Mouse (Mus musculus) midbrain, embryonic 15.5 days (tissue): ENCODE results near the gene Ldlr. TPM values are rescaled to one million over a fixed set of nuclear protein-coding genes. Genes with fewer than 3 reads are reported as not detected.

Source experiments
- ATAC-seq: fragments of 200-750 bp; cut with Nextera tagmentation; replicated peaks from 2 replicates; pipeline ENCODE4 v1.8.0; 2017; ENCODE audit warnings: moderate TSS enrichment
- H3K27ac ChIP-seq: fragments of 300-500 bp; sonication (generic); 2 replicates; pipeline ENCODE4 v1.5.1; 2015; ENCODE audit warnings: mild to moderate bottlenecking, inconsistent platforms
- H3K27me3 ChIP-seq: fragments of 300-500 bp; sonication (generic); replicated peaks from 2 replicates; pipeline ENCODE4 v1.6.1; 2015; ENCODE audit warnings: inconsistent platforms
- H3K36me3 ChIP-seq: fragments of 300-500 bp; sonication (generic); replicated peaks from 2 replicates; pipeline ENCODE4 v1.6.1; 2015; ENCODE audit warnings: inconsistent platforms
- H3K4me1 ChIP-seq: fragments of 300-500 bp; sonication (generic); 2 replicates; pipeline ENCODE4 v1.6.1; 2015; ENCODE audit warnings: inconsistent platforms
- H3K4me2 ChIP-seq: fragments of 300-500 bp; sonication (generic); 2 replicates; pipeline ENCODE4 v1.6.1; 2015; ENCODE audit warnings: inconsistent platforms, mild to moderate bottlenecking, moderate library complexity
- H3K4me3 ChIP-seq: fragments of 300-500 bp; sonication (generic); 2 replicates; pipeline ENCODE4 v1.5.1; 2015; ENCODE audit warnings: mild to moderate bottlenecking, inconsistent platforms
- H3K9ac ChIP-seq: fragments of 300-500 bp; sonication (generic); 2 replicates; pipeline ENCODE4 v1.6.1; 2015; ENCODE audit warnings: mild to moderate bottlenecking, inconsistent platforms
- H3K9me3 ChIP-seq: fragments of 300-500 bp; sonication (generic); 2 replicates; pipeline ENCODE4 v1.6.1; 2016; ENCODE audit warnings: inconsistent platforms
- WGBS: fragments of 180-500 bp; shearing (Covaris S2); methylation state at CpG from one replicate; pipeline ENCODE4 v1.1.7; 2015; ENCODE audit warnings: mixed read lengths; 5-methylcytosine and 5-hydroxymethylcytosine counted together
- polyA plus RNA-seq: library from polyadenylated mRNA; unstranded; fragments of >200 nt; fragmentation: Nextera tagmentation; extraction: Ambion mirVana; gene quantifications from 2 replicates; pipeline ENCODE4 v1.2.1, GENCODE M21; 2015

The Ldlr gene
- polyA plus RNA-seq, 1 experiment from 2014 or later = 15.9 TPM

DNA sequence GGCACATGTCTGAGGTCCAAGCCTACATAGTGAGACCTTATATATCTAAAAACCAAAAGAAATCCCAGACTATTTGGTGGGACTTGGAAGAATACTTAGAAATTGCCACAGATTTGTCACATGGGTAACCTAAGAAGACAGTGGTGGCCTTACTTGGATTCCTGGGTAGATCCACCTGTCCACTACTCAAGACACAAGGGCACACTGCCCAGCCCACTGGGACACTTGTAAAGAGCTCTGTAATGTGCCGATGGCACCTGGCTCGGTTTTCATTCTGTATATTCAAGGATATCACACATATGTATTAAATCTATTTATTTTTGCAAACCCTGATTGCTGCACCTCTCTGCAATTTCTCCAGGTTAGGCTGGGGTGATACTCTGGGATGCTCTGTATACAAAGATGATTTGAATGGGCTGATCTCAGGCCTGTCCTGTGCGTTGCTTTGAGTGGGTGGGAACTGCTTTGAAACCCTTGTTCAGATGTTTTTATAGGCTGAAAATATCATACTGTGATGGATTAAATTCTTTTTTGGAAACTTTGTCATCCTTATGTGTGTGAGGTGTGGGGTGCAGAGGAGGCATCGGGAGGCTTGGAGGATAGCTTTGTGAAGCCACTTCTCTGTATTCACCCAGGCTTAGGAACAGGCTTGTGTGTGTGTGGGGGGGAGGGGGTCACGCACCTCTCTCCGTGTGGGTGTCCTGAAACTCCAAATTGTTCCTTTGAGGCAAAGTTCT is 26.3 kb downstream of the Ldlr start:
- Histone ChIP-seq H3K27ac (no peak overlapping the region), H3K4me2 (no peak overlapping the region), H3K9ac (no peak overlapping the region), H3K27me3 (no peaks in the 10 kb centered on the region), H3K4me1 (no peaks in the 10 kb centered on the region), H3K9me3 (no peaks in the 10 kb centered on the region), H3K4me3 (no peak overlapping the region), H3K36me3 (peaks cover 19% of the 10 kb centered on the region)
- no peak for ATAC-seq
- 87% methylated on average over 6 of the region's 6 CpGs for WGBS

DNA sequence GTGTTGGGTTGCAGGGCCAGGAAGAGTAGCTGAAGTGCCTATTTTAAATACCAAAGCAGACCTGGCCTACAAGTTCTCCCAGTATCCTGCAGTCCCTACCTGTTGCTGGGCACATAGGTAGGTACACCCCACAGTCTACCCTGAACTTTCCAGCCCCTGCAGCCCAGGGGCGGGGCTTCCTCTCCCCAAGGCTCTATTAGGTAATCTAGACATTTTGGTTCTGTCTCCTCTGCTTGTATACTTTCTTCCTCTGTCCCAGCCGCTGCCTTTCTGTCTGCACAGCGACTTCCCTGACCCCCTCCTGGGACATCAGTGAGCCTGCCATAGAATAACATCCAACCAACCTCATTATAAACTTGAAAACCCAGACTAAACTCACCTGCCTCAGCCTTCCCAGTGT is 27.1 kb downstream of the Ldlr start:
- H3K4me1 ChIP-seq = no peaks in the 10 kb centered on the region
- H3K27ac ChIP-seq = no peak overlapping the region
- H3K4me2 ChIP-seq = no peak overlapping the region
- H3K4me3 ChIP-seq = no peak overlapping the region
- ATAC-seq = no peak
- no peaks in the 10 kb centered on the region for H3K27me3 ChIP-seq
- H3K36me3 ChIP-seq = peaks cover 16% of the 10 kb centered on the region
- H3K9me3 ChIP-seq = no peaks in the 10 kb centered on the region
- no peak overlapping the region for H3K9ac ChIP-seq
- whole genome bisulfite sequencing = 77% methylated on average over 3 of the region's 3 CpGs

DNA sequence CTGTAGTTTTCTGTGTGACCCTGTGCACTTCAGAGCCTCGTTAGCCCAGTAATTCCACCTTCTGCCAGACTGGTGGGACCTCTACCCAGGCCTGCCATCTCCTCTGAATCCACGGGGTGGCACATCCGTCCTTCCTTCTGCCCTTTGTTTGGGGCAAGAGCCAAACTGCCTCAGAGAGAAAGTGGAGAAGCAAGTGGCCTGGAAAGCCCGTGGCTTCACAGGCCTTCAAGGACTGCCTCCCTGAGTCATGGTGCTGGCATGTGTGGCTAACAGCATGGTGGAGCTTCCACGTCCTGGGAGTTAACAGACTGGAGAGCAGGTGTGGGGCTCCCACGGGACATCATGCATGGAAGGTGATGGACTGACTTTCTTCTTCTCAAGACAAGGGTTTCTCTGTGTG is 28.1 kb downstream of the Ldlr start:
- Histone ChIP-seq H3K27ac (no peak overlapping the region), H3K9me3 (no peaks in the 10 kb centered on the region), H3K4me3 (no peak overlapping the region), H3K36me3 (peaks cover 8% of the 10 kb centered on the region; the same call in 1 of the 2 replicates), H3K4me2 (no peak overlapping the region), H3K27me3 (no peaks in the 10 kb centered on the region), H3K4me1 (no peaks in the 10 kb centered on the region), H3K9ac (no peak overlapping the region)
- no peak for ATAC-seq
- 78% methylated on average over 6 of the region's 6 CpGs for WGBS

DNA sequence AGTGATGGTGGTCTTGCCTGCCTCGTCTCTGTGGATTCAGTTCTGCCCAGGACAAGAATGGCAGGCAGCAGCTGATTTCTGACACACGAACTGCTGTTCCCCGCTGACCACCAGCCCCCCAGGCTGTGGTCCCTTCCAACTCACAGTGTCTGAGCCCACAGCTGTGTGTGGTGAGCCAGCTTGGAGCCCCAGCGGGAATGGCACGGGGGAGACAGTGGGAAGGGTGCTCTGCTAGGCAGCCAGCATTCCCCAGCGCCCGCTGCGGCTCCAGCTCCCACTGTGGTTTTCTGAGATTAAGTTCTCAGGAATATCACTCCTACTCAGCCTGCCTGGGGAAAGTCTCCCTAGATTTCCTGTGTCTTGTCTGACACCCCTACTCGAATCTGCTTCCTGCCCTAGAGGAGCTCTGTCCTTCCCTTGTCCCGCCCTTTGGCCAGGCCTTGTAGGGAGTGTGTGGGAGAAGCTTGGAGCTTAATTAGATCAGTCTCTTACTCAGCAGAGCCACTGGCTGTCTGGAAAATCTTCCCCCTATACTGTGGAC is 29.0 kb downstream of the Ldlr start:
- Histone ChIP-seq H3K9ac (no peak overlapping the region), H3K4me1 (no peaks in the 10 kb centered on the region), H3K27me3 (no peaks in the 10 kb centered on the region), H3K4me3 (no peak overlapping the region), H3K27ac (no peak overlapping the region), H3K36me3 (peaks cover 5% of the 10 kb centered on the region; the same call in 1 of the 2 replicates), H3K9me3 (no peaks in the 10 kb centered on the region), H3K4me2 (no peak overlapping the region)
- ATAC-seq = no peak
- WGBS = 52% methylated on average over 10 of the region's 10 CpGs

DNA sequence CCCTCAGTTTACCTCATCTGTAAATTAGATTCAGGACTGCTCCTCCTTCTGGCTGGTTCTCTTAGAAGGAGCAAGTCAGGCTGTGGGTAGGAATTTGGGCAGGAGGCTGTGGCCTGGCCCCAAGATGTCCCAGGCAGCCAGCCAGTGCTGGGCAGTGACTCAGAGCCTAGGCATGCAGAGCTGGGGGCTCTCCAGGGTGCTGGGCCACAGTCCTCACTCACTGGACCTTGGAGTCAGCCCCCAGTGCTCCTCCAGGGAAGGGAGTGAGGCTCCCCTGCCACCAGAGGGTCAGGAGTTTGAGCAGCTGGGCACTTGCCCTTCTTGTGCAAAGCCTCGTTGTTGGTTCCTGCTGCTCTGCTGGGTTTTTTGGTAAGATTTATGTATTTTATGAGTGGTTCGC is 30.7 kb downstream of the Ldlr start:
- no peak overlapping the region for H3K4me3 ChIP-seq
- 97% methylated on average over 2 of the region's 2 CpGs for WGBS
- no peak overlapping the region for H3K4me2 ChIP-seq
- H3K4me1 ChIP-seq = no peaks in the 10 kb centered on the region
- H3K27me3 ChIP-seq = no peaks in the 10 kb centered on the region
- no peak overlapping the region for H3K9ac ChIP-seq
- H3K36me3 ChIP-seq = no peaks in the 10 kb centered on the region
- no peak for ATAC-seq
- no peaks in the 10 kb centered on the region for H3K9me3 ChIP-seq
- H3K27ac ChIP-seq = no peak overlapping the region

DNA sequence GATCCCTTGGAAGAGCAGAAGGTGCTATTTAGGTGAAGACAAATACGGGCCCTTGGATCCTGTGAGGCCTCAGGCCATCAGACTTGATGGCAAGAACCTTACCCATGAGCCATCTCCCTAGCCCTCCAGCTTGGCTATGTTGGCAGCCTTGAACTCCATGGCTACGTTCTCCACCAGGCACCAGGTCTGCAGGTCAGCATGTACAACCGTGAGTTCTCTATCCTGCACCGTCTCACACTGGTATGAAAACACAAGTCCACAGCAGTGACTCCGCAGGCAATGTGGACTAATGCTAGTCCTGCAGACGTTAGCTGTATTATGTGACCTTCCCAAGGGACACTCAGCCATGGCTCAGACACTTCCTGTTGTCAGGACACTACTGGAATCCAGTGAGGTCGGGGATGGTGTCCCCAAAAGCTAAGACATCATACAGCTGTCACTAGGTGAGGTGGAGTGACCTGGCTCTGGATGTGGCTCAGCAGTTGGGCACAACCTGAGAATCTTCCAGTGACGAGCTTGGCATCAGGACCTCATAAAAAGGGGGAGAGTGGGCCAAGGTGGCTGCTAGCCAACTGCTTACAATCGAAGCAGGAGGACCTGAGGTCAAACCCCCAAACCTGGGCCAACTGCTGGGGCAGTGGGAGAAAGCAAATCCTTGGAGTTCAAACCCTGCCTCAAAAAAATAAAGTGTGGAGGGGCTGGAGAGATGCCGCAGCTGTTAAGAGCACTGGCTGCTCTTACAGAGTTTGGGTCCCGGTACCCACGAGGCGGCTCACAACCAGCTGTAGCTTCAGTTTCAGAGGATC is 31.4 kb downstream of the Ldlr start:
- Histone ChIP-seq H3K4me1 (peaks cover 5% of the 10 kb centered on the region), H3K36me3 (no peaks in the 10 kb centered on the region), H3K4me3 (no peak overlapping the region), H3K4me2 (no peak overlapping the region), H3K9ac (no peak overlapping the region), H3K27me3 (no peaks in the 10 kb centered on the region), H3K27ac (no peak overlapping the region), H3K9me3 (no peaks in the 10 kb centered on the region)
- no peak for ATAC-seq
- 83% methylated on average over 13 of the region's 13 CpGs for WGBS

DNA sequence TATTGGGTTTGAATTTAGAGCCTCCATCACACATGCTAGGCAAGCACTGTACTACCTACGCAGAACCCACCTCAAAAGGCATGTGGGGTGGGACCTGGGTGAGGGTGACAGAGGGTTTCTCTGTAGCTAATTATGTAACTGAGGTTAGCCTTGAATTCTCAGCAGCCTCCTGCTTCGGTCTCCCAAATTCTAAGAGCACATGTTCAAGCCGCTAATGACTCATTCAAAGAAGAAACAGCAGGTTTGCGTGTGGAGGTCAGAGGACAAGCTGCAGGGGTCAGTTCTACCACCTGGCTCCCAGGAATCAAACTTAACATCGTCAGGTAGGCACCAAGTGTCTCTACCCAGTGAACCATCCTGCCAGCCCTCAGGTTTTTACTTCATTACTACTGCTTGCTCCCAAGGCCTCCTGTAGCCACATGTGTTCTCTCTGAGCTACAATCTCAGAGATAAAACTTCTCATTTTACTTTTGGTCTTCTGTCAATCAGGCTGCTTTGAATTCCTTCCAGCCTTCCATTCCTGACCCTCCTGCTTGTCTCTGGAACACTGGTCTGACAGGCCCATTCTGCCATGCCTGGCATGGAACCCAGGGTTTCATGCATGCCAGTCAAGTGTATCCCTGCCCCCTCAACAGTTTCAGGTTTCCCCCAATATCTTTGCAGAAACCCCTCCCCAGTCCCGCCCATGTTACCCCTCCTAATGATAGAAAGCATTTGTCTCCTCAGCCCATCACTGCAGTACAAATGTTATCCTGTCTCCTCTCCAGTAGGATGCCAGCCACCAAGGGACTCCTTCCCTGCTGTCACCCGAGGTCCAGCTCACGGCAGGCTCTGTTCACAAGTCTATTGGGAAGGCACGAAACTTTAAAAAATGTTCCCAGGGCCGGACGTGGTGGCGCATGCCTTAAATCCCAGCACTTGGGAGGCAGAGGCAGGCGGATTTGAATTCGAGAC is 35.6 kb downstream of the Ldlr start:
- Histone ChIP-seq H3K4me2 (peak overlapping the region; percentile 97), H3K27ac (no peak overlapping the region), H3K27me3 (no peaks in the 10 kb centered on the region), H3K4me3 (peak overlapping the region; percentile 85; the same call in 1 of the 2 replicates), H3K9me3 (no peaks in the 10 kb centered on the region), H3K9ac (no peak overlapping the region), H3K36me3 (no peaks in the 10 kb centered on the region), H3K4me1 (peaks cover 10% of the 10 kb centered on the region)
- 61% methylated on average over 14 of the region's 14 CpGs for WGBS
- no peak for ATAC-seq

DNA sequence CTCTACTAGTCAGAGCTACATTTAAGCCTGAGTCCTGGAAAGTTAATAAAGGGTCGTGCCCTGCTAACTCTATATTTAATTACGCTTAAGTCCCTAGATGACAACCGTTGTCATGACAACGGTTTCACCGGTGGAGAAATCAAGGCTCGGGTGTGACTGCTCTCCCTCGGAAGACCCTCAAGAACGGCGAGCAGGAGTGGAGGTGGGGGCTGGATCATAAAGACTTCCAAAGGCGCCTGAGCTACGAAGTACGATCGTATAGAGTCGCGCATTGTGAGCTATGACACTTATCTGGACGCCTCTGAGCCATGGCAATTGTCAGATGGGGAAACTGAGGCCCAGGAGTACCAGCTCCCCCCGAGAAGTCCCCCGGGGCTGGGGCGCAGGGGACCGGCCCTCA is 36.4 kb downstream of the Ldlr start:
- no peak overlapping the region for H3K27ac ChIP-seq

DNA sequence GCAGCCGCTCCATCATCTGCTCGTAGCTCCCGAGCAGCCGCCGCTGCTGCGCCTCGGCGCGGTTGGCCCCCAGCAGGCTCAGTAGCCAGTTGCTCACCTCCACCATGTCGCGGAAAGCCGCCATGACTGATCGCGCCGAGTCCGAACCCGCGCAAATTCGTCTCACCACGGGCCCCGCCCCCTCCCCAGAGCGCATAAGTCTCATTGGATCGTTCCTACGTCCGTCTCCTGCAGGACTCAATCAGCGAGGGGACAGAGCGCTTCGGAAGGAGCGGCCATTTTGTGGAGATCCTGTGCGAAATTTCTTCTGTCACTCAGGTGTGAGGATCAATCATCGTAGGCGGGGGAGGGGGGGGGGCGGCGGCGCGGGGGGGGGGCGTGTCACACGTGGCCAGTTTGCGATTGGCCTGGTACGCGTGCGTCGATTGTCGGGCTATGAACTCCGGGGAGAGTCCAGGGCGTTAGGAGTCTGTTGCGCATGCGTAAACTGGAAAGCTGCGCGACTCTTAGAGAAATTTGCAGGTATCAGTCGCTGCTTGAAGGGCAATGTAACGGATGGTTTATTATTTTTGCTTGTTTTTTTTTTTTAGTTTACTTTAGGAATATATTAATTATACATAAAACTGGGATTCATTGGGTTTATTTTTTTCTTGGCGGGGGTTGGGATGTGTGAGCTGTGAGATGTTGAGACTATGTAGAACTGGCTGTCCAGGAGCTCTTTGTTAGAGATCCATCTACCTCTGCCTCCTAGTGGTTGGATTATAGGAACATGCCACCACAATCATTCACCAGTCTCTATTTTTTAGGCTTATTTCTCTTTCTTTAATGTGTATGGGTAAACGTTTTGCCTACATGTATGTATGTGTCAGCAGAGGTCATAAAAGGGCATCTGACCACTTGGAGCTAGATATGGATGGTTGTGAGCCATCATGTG is 37.1 kb downstream of the Ldlr start, which contains the start of gene Spc24:
Gene Spc24, minus strand, starts transcription at position 149 of the 934 bp plus-strand sequence.
- Histone ChIP-seq H3K27me3 (no peaks in the 10 kb centered on the region), H3K9ac (peak within 1 kb of the TSS; percentile 45), H3K4me2 (peak within 1 kb of the TSS; percentile 97), H3K27ac (peak within 1 kb of the TSS; percentile 79), H3K4me3 (peak within 1 kb of the TSS; percentile 85), H3K9me3 (no peaks in the 10 kb centered on the region), H3K4me1 (peaks cover 10% of the 10 kb centered on the region), H3K36me3 (no peaks in the 10 kb centered on the region)
- peak; percentile 97 for ATAC-seq
- under 1% methylated on average over 51 of the region's 54 CpGs for WGBS

More for the DNA sequence above, 36.4 kb downstream of the Ldlr start:
- peak; percentile 31; the same call in 1 of the 2 replicates for ATAC-seq
- peak overlapping the region; percentile 97 for H3K4me2 ChIP-seq
- H3K9me3 ChIP-seq = no peaks in the 10 kb centered on the region
- no peaks in the 10 kb centered on the region for H3K36me3 ChIP-seq
- peaks cover 10% of the 10 kb centered on the region for H3K4me1 ChIP-seq
- no peaks in the 10 kb centered on the region for H3K27me3 ChIP-seq
- WGBS = under 1% methylated on average over 20 of the region's 20 CpGs
- peak overlapping the region; percentile 85 for H3K4me3 ChIP-seq
- H3K9ac ChIP-seq = peak overlapping the region; percentile 45; the same call in 1 of the 2 replicates

DNA sequence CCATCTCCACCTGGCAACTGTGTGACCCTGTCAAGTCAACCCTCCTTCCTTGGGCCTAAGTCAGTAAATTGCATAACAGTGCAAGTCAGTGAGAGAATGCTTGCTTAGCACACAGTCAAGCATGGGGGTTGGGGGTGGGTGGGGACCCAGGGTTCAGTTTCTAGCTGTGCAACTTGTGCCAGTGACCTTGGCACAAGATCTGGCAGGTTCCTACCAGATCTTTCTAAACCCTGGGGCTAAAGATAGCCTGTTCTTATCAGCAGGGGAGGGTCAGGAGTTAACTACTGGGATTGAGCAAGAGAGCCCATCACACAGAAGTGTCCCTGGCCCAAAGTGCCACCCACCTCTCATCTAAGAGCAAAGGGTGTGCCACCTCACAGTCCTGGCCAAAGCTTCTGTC is 38.9 kb downstream of the Ldlr start:
- no peaks in the 10 kb centered on the region for H3K9me3 ChIP-seq
- no peak overlapping the region for H3K9ac ChIP-seq
- no peak overlapping the region for H3K4me2 ChIP-seq
- H3K27ac ChIP-seq = no peak overlapping the region
- H3K36me3 ChIP-seq = no peaks in the 10 kb centered on the region
- no peak for ATAC-seq
- no peaks in the 10 kb centered on the region for H3K27me3 ChIP-seq
- no peak overlapping the region for H3K4me3 ChIP-seq
- H3K4me1 ChIP-seq = peaks cover 10% of the 10 kb centered on the region
